Comparison of ENCODE assay signal across 9 mouse cellular contexts in genomic region chr5:53379612-53380011, GRCm38 (mm10).
DNase-seq lines count a peak whose midpoint lies in the region; ATAC-seq and TF ChIP-seq lines count a peak whose summit lies in the region.
"Had no signal": no experiment of that assay in that cellular context is flagged by ENCODE, and none has a peak within 500 bp of the region (broad histone marks: within the 10 kb centered on the region; RNA-seq: fewer than 3 reads in every experiment).

No protein-coding gene starts in this region.

- no peak overlapping the region for H3K4me3 ChIP-seq in heart, embryonic 15.5 days
- H3K4me3 ChIP-seq in intestine, embryonic 15.5 days (replicated peaks): no peak overlapping the region
- no peak overlapping the region for H3K4me3 ChIP-seq in limb, embryonic 15.5 days
- H3K4me3 ChIP-seq: heart, embryonic 10.5 days had no signal

- 57% methylated on average over 17 of the region's 17 CpGs for WGBS in heart, embryonic 15.5 days
- 9% methylated on average over 17 of the region's 17 CpGs for WGBS in intestine, embryonic 15.5 days
- WGBS in limb, embryonic 15.5 days: 12% methylated on average over 17 of the region's 17 CpGs

- no peak overlapping the region for H3K4me2 ChIP-seq in heart, embryonic 15.5 days
- H3K4me2 ChIP-seq in intestine, embryonic 15.5 days (replicated peaks): no peak overlapping the region
- no peak overlapping the region for H3K4me2 ChIP-seq in limb, embryonic 15.5 days

- peaks cover 19% of the 10 kb centered on the region for H3K4me1 ChIP-seq in heart, embryonic 15.5 days (replicated peaks)
- peaks cover 17% of the 10 kb centered on the region for H3K4me1 ChIP-seq in intestine, embryonic 15.5 days (replicated peaks)
- peaks cover 68% of the 10 kb centered on the region for H3K4me1 ChIP-seq in limb, embryonic 15.5 days

- H3K9me3 ChIP-seq in heart, embryonic 15.5 days (replicated peaks): no peaks in the 10 kb centered on the region
- no peaks in the 10 kb centered on the region for H3K9me3 ChIP-seq in intestine, embryonic 15.5 days
- H3K9me3 ChIP-seq in limb, embryonic 15.5 days: no peaks in the 10 kb centered on the region
- H3K9me3 ChIP-seq: heart, embryonic 10.5 days had no signal

- no peak for TF ChIP-seq CTCF in brain, embryonic 14.5 days (IDR thresholded peaks at IDR 0.05; ENCODE audit: borderline replicate concordance, extremely low read depth, insufficient read depth, insufficient read length)

- H3K9ac ChIP-seq in heart, embryonic 15.5 days: no peak overlapping the region
- H3K9ac ChIP-seq in intestine, embryonic 15.5 days: 0 out of 2 replicates have a peak overlapping the region, but pooled peaks have one; percentile 35
- H3K9ac ChIP-seq in limb, embryonic 15.5 days: no peak overlapping the region

- H3K36me3 ChIP-seq in heart, embryonic 15.5 days: no peaks in the 10 kb centered on the region
- H3K36me3 ChIP-seq in intestine, embryonic 15.5 days: no peaks in the 10 kb centered on the region
- no peaks in the 10 kb centered on the region for H3K36me3 ChIP-seq in limb, embryonic 15.5 days
- H3K36me3 ChIP-seq: heart, embryonic 10.5 days had no signal

- H3K27ac ChIP-seq in heart, embryonic 15.5 days: peak overlapping the region; percentile 68
- peak overlapping the region; percentile 69; the same call in 1 of the 2 replicates for H3K27ac ChIP-seq in intestine, embryonic 15.5 days
- H3K27ac ChIP-seq in limb, embryonic 15.5 days: peak overlapping the region; percentile 66
- H3K27ac ChIP-seq: heart, embryonic 10.5 days had no signal

- TF ChIP-seq POLR2A in brain, embryonic 14.5 days (IDR thresholded peaks at IDR 0.05; ENCODE audit: borderline replicate concordance, extremely low read depth, insufficient read depth, insufficient read length, poor library complexity, severe bottlenecking): no peak

- no peak for DNase-seq in heart, adult 11 months
- DNase-seq in brain, embryonic 14.5 days (ENCODE audit: low read depth): peak; percentile 37
- DNase-seq in adrenal gland, postnatal 4 days (ENCODE audit: low spot score in 2 of 2): no peak
- DNase-seq in layer of hippocampus, postnatal 25 days (ENCODE audit: extremely low spot score in 1 of 2, low spot score in 1 of 2): no peak
- DNase-seq in thymus, postnatal 25 days: no peak

- 0 out of 2 replicates have a peak, but pooled peaks have one; percentile 36 for ATAC-seq in heart, embryonic 15.5 days (replicated peaks; ENCODE audit: insufficient number of reproducible peaks, insufficient read depth, low FRiP score, low read depth)
- ATAC-seq in intestine, embryonic 15.5 days: peak; percentile 96
- peak; percentile 64 for ATAC-seq in limb, embryonic 15.5 days (ENCODE audit: insufficient number of reproducible peaks, low FRiP score, low TSS enrichment, low read depth)

- H3K27me3 ChIP-seq in heart, embryonic 15.5 days: no peaks in the 10 kb centered on the region
- no peaks in the 10 kb centered on the region for H3K27me3 ChIP-seq in intestine, embryonic 15.5 days (replicated peaks)
- 0 out of 2 replicates have a peak, but pooled peaks cover 14% of the 10 kb centered on the region for H3K27me3 ChIP-seq in limb, embryonic 15.5 days

Comparison
In these comparisons a context has a peak if more than half of its experiments do, and no peak if none do; other contexts are left out.
1. ATAC-seq: peak in every context shown above with its lines; median percentile 96 in intestine, embryonic 15.5 days; 64 in limb, embryonic 15.5 days; 36 in heart, embryonic 15.5 days.